Mouse (Mus musculus): ENCODE measurements around the gene Pes1.
"Not testable (repeated sequence)": the region's sequence is repeated elsewhere in the genome, so short reads cannot be mapped to it uniquely, and the experiment has no call there.

Pes1 gene

GRCm38 (mm10) chr11:4005220-4005805, 41.5 kb downstream of the Pes1 start:
- DNase-seq (ENCODE audit: low spot score in 2 of 2) = no peak

DNA sequence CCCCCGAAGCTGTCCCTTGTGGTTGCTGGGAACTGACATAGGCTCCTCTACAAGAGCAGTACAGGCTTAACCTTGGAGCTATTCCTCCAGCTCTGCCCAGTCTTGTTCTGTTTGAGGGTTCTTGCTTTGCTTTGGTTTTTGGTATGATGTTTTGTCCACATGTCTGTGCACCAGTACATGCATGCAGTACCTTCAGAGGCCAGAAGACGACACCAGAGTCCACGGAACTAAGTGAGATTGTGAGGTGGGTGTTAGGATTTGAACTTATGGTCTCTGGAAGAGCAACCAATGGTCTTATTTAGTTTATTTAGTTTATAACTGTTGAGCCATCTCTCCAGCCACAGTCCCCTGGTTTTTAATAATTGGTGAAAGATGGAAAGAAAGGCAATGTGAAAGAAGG, 42.7 kb downstream of the Pes1 start:
- DNase-seq (ENCODE audit: low spot score in 2 of 2) = no peak

- DNase-seq (ENCODE audit: low spot score in 2 of 2) = no peak
These were observed 48.8 kb downstream of the Pes1 start for GRCm38 (mm10) chr11:4012616-4013015.

DNA sequence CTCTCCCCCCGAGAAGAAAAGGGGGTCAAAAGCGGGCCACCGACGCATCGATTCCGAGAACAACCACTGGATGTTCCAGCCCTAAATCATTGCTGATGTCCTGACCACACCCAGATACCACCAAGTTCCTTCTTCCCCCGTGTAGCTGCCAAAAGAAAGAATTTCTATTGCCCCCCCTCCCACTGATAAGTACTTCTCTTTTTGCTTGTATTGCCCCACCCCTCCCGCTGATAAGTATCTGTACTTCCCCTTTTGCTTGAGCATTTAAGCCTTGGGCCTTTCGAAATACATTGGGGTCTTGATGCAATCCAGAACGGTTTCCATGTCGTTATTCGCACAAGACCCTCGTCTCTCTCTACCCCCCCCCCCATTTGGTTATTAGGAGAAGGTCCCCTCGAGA, 52.0 kb downstream of the Pes1 start:
- not testable (repeated sequence) for DNase-seq (ENCODE audit: low spot score in 2 of 2)

DNA sequence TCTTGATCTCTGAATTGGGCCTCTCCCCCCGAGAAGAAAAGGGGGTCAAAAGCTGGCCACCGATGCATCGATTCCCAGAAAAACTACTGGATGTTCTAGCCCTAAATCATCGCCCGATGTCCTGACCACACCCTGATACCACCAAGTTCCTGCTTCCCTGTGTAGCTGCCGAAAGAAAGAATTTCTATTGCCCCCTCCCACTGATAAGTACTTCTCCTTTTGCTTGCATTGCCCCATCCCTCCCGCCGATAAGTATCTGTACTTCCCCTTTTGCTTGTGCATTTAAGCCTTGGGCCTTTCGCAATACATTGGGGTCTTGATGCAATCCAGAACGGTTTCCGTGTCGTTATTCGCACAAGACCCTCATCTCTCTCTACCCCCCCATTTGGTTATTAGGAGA, 58.3 kb downstream of the Pes1 start:
- not testable (repeated sequence) for DNase-seq (ENCODE audit: low spot score in 2 of 2)

DNA sequence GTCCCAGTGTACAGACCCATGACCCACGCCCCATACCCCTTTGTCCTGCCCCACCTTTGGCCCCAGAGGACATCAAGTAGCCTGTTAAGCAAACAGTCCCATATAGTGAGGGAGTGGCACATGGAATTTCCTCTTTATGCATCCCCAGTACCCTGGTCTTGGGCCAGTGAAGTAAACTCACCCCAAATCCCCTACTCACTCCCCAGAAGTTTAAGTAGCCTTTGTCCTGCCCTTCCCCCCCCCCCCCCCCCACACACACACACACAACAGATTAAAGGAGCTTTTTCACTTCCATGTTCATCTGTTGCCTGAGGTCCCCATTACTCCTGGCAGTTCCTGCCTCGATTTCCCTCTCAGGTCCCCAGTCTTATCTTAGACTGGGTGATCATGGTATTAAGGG, 59.5 kb downstream of the Pes1 start:
- DNase-seq (ENCODE audit: low spot score in 2 of 2) = no peak

- DNase-seq (ENCODE audit: low spot score in 2 of 2) = no peak
These were observed 63.3 kb downstream of the Pes1 start for GRCm38 (mm10) chr11:4027066-4027465.

GRCm38 (mm10) chr11:4027561-4028334, 64.0 kb downstream of the Pes1 start:
- DNase-seq (ENCODE audit: low spot score in 2 of 2) = no peak

- DNase-seq (ENCODE audit: low spot score in 2 of 2) = no peak
These were observed 65.6 kb downstream of the Pes1 start for GRCm38 (mm10) chr11:4029343-4029742.

Data from spleen, postnatal 36 days (tissue).